Mouse (Mus musculus): Measurements from ENCODE around the gene Safb2. TPM values are rescaled to one million over a fixed set of nuclear protein-coding genes. Genes with fewer than 3 reads are reported as not detected.

The Safb2 gene
- total RNA-seq, 2 experiments from 2014 or later = 117 to 153 TPM

DNA sequence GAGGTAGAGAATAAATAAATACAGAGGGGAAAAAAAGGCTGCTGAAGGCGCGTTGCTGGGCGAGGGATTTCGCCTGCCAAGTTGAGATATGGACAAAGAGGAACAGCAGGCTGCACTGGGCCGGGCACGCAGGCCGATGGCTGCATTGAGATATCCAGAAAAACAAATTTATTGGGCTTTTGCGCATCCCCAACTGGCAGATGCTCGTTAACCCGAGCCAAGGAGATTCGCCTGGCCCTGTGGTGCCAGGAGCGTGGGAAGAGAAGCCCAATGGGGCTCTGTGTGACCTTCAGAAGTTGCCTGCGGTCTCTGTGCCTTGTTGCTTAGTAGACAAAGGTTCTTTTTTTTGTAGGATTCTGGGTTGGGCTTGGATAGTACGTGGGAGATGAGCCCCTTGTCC, 48.2 kb downstream of the Safb2 start:
- no peak for DNase-seq (ENCODE audit: low spot score in 2 of 2)

DNA sequence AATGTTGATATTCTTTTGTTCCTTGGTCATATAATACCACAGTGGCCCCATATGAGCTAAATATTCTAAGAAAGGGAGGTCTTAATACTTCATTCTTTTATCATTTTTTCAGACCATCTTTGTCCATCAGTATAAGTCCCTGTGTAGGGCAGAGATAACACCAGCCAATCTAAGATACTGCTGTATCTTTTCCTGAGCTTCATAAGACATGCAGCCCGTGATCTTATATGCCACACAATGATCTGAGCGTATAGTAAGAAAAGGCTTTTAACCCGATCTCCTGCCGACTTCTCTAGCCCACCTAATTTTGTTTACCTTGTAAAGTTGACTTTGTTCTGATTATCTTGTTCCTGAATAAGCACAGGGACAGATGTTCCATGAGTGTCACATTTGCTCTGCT, 59.4 kb downstream of the Safb2 start:
- DNase-seq (ENCODE audit: low spot score in 2 of 2) = no peak

DNA sequence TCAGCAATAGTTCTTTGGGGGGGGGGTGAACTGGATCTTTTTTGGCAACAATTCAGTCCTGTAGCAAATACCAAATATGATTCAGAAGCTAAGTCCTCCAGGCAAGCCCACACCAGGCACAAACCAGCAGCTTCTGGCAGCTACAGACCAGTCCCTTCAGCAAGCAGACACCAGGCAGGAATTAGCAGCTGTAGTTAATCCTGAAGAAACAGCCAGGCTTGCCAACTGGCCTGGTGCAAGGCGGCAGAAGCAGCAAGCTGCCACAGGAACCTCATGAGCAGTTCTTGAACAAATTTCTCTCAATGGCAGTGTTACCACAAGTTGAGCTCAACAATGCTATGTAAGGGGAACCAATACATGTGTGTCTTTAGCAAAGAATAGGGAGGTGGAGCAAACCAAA, 61.6 kb downstream of the Safb2 start:
- DNase-seq (ENCODE audit: low spot score in 2 of 2) = no peak

DNA sequence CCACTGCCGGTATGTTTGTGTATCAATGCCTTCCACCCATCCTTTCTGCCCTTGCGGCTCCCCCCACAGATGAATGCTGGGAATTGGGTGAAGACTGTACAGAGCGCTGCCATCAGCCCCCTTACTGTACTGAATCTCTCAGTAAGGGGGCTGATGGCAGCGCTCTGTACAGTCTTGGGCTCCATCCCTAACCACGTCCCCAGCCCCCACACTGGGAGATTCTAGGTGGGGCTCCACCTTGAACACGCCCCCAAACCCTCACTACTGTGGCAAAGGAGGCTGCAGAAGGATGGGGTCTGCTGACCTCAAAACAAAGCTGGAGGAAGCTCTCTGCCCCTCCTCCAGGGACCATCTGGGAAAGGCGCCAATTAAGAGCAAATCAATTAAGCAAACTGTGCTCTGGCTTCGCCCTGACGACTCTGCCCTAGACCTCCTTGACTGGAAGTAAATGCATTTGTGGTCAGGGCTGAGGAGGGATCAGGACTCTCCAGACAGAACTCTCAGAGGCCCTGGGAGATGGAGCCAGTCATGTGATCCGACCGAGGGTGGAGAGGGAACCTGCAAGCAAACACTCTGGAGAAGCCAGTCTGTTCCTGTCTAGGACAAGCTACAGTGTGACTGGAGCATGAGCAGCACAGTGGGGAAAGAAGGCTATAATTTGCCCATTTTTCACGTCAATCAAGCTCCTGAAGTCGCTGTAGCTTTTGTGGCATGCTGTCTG, 68.5 kb downstream of the Safb2 start:
- no peak for DNase-seq (ENCODE audit: low spot score in 2 of 2)

DNA sequence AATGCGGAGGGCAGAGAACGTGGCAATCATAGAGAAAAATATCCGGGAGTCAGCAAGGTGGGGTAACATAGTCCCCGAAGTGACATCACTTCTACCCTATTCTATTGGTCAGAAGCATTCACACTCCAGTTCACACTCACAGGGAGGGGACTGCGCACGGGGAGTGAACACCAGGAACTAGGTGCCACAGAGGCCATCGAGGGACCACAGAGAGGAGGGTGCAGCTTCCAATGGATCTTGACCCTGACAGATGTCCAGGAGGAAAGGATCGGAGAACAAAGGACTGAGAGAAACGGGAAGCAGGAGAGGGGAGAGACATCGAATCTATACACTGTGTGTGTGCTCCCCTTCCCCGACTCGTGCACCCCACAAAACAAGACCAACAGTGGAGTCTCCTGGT, 69.5 kb downstream of the Safb2 start:
- no peak for DNase-seq (ENCODE audit: low spot score in 2 of 2)

DNA sequence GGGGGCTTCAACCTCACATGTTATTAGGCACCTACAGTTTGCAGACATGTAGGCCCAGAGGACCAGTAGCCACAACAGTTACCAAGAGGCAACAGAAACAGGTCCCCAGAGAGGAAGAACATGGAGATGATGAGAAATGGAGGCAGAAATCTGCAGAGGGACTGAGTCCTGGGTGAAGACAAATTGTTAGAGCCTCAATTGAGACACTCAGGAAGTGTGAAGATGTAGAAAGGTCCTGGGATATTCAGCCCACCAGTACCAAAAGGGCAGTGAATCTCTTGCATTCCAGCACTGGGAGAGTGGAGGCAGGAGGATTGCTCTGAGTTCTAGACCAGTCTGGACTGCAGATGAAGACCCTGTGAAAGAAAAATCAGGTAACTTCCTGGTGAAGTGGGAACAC, 70.1 kb downstream of the Safb2 start:
- no peak for DNase-seq (ENCODE audit: low spot score in 2 of 2)

DNA sequence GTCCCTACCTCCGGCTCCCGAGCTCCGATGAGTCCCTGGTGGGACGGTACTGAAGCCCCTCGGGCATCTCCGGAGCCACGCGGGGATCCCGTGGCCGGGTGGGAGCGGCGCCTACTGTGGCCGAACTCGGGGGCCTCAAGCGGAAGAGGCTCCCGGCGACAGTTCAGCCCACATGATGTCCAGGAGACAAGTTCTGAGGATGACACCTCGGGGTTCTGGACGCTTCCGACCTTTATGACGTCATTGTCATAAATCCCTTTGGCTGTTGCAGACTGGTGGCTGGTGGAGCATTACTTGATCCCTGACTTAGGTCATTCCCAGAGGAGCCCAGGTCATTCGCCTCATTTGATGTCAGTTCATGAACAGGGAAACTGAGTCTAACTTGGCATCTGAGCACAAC, 72.1 kb downstream of the Safb2 start, which contains the start of gene Znrf4:
Gene Znrf4 (minus strand): TSS at position 122 of the 400 bp plus-strand sequence.
- no peak for DNase-seq (ENCODE audit: low spot score in 2 of 2)

DNA sequence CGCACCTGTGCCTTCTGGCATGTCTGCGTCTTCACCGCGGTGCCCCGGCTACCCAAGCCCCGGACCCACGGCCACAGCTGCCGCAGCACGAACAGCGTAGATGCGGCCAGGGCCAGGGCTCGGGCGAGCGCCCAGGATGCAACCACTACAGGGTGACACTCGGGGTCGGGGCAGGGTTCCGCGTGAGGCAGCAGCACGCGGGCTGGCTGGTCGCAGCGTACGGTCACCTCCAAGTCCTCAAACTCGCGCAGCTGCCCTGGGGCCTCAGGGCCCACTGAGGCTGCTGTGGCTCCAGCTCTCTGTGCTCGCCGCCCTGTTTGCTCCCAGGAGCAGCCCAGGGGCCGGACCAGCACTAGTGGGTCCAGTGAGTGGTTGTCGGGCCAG, 72.7 kb downstream of the Safb2 start:
- DNase-seq (ENCODE audit: low spot score in 2 of 2) = no peak

DNA sequence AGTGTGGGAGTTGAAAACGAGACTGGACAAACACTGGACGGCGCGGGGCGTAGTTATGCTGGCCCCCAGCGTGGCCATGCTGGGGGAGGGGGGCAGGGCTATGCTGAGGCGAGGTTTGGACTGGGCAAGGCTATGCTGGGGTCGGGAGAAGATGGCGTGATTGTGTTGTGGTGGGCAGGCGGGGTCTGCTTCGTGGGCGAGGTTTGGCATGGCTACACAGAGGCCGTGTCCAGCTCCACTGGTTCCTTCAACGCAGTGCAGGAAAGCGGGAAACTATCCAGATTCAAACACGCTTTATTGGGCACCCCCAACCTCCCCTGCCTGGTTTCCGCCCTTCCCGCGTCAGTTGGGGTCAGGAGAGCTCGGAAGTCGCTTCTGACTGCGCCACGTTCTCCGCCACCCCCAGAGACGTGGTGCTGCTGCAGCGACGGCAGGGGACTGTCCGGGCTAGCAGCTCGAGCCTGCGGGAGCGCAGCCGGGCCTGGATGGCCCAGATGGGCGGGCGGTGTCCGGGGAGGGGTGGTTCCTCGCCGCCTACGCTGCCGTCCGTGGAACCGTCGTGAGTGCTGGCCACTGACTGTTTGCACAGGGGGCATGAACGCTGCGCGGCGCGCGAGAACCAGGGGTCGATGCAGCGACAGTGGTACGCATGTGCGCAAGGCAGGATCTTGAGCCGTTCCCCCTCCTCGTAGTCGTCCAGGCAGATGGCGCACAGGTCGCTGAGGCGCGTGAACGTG, 73.2 kb downstream of the Safb2 start:
- no peak for DNase-seq (ENCODE audit: low spot score in 2 of 2)

Other genes starting within 250 kb of the Safb2 start
- gene Ptprs, start 108.1 kb downstream of the Safb2 start, total RNA-seq (2021) = 100 to 1,000 TPM; 130 to 188 TPM
- gene Znrf4, start 72.2 kb downstream of the Safb2 start, total RNA-seq (2021) = not detected
- gene Gm20219, start 30.2 kb downstream of the Safb2 start, total RNA-seq (2021) = 1 to 10 TPM in 1 of 2 experiments, under 1 TPM in 1; 0.86 to 1.0 TPM
- gene Safb, start 240 bp upstream of the Safb2 start, total RNA-seq (2021) = 100 to 1,000 TPM; 108 to 136 TPM
- 100 to 1,000 TPM; 360 to 384 TPM for gene 2410015M20Rik, start 25.2 kb upstream of the Safb2 start, total RNA-seq (2021)
- gene Rpl36, start 28.8 kb upstream of the Safb2 start, total RNA-seq (2021) = 100 to 1,000 TPM; 765 to 908 TPM
- 100 to 1,000 TPM; 458 to 700 TPM for gene Lonp1, start 42.3 kb upstream of the Safb2 start, total RNA-seq (2021)
- 1 to 10 TPM; 2.4 to 4.3 TPM for gene Catsperd, start 43.6 kb upstream of the Safb2 start, total RNA-seq (2021)
- 10 to 100 TPM; 64.9 to 75.7 TPM for gene Ranbp3, start 88.7 kb upstream of the Safb2 start, total RNA-seq (2021)
- gene Ndufa11, start 133.2 kb upstream of the Safb2 start, total RNA-seq (2021) = 100 to 1,000 TPM; 276 to 402 TPM
- gene Vmac, start 133.4 kb upstream of the Safb2 start, total RNA-seq (2021) = 10 to 100 TPM; 20.1 to 26.1 TPM
- gene Nrtn, start 172.9 kb upstream of the Safb2 start, total RNA-seq (2021) = 1 to 10 TPM; 3.4 to 4.0 TPM
- 10 to 100 TPM; 28.3 to 31.3 TPM for gene Dus3l, start 180.2 kb upstream of the Safb2 start, total RNA-seq (2021)
- gene Prr22, start 185.7 kb upstream of the Safb2 start, total RNA-seq (2021) = under 1 TPM; 0.48 to 0.93 TPM
- gene Rfx2, start 246.4 kb upstream of the Safb2 start, total RNA-seq (2021) = 1 to 10 TPM; 3.8 to 5.6 TPM